Mouse (Mus musculus) embryonic fibroblast, embryonic 13.5 days (primary cell): Measurements from ENCODE around the gene Hmga2.

Experiments used
- CTCF ChIP-seq: IDR thresholded peaks from 2 replicates; pipeline ENCODE4 v1.5.1; 2011; ENCODE audit warnings: mild to moderate bottlenecking, control low read depth, low read length, moderate library complexity, borderline replicate concordance; ENCODE audit not compliant: insufficient read depth
- POLR2A ChIP-seq: IDR thresholded peaks from 2 replicates; pipeline ENCODE4 v1.6.1; 2011; ENCODE audit warnings: low read depth, mild to moderate bottlenecking, control low read depth, low read length, moderate library complexity

GRCm38 (mm10) chr10:120405322-120405721 lies 70.9 kb downstream of the Hmga2 start:
- no peak for TF ChIP-seq CTCF
- no peak for TF ChIP-seq POLR2A
